Mouse (Mus musculus) adrenal gland, adult 8-10 months (tissue): Measurements from ENCODE around the gene Spocd1. TPM values are rescaled to one million over a fixed set of nuclear protein-coding genes. Genes with fewer than 3 reads are reported as not detected.

Source experiments
- total RNA-seq, 4 experiments: library from RNA; stranded (reverse); gene quantifications; 2 replicates each; pipeline ENCODE4 v1.2.4; 2022

Spocd1 gene
- total RNA-seq, 4 experiments from 2014 or later: 1.2 to 2.7 (median 2.1) TPM

Other genes with a start within 250 kb of the Spocd1 start
- 10 to 100 TPM; 10.5 to 13.9 (median 11.1) TPM for gene Tmem39b, start 232.4 kb upstream of the Spocd1 start, total RNA-seq
- gene Khdrbs1, start 186.9 kb upstream of the Spocd1 start, total RNA-seq: 10 to 100 TPM; 70.1 to 80.2 (median 76.4) TPM
- gene Ptp4a2, start 118.0 kb upstream of the Spocd1 start, total RNA-seq: 100 to 1,000 TPM; 321 to 460 (median 353) TPM
- gene Adgrb2, start 55.6 kb downstream of the Spocd1 start, total RNA-seq: 10 to 100 TPM; 26.8 to 55.8 (median 42.2) TPM
- gene Col16a1, start 118.6 kb downstream of the Spocd1 start, total RNA-seq: 10 to 100 TPM in 3 of 4 experiments, 1 to 10 TPM in 1; 10.0 to 31.9 (median 19.9) TPM
- 10 to 100 TPM; 81.1 to 93.8 (median 85.9) TPM for gene Pef1, start 173.3 kb downstream of the Spocd1 start, total RNA-seq
- 1 to 10 TPM in 2 of 4 experiments, under 1 TPM in 2; 0.49 to 1.9 (median 1.3) TPM for gene Hcrtr1, start 210.1 kb downstream of the Spocd1 start, total RNA-seq
- gene Tinagl1, start 245.9 kb downstream of the Spocd1 start, total RNA-seq: 100 to 1,000 TPM in 2 of 4 experiments, 10 to 100 TPM in 2; 80.9 to 133 (median 107) TPM